Mouse (Mus musculus) mouse embryonic stem cell (cell line): Measurements from ENCODE around the gene Rnf185.

Experiments
- in situ Hi-C, 2 experiments: fragments of 300-500 bp; cut with MboI; formaldehyde crosslinking; loops; 1 replicate in 1 of 2; 3 replicates in 1 of 2; pipeline ENCODE4 v1.14.3; 2019 to 2020; ENCODE audit warnings: low sequenced_read_pairs in 2 of 2, low pct_unique_long_range_greater_than_20kb in 1 of 2, mixed read lengths in 1 of 2; ENCODE audit not compliant: unreplicated experiment in 1 of 2

The Rnf185 gene

GRCm38 (mm10) chr11:3408131-3408996, 43.8 kb downstream of the Rnf185 start:
- in situ Hi-C loops: no loop called here

- in situ Hi-C loops: no loop called here
These were observed 47.7 kb downstream of the Rnf185 start for GRCm38 (mm10) chr11:3404287-3405047.

- in situ Hi-C loops: no loop called here
These were observed 49.1 kb downstream of the Rnf185 start for GRCm38 (mm10) chr11:3403024-3403423.

- in situ Hi-C loops: no loop called here
These were observed 53.8 kb downstream of the Rnf185 start for GRCm38 (mm10) chr11:3398318-3398717.

GRCm38 (mm10) chr11:3396562-3396961, 55.6 kb downstream of the Rnf185 start:
- in situ Hi-C loops: no loop called here

GRCm38 (mm10) chr11:3396091-3396490, 56.1 kb downstream of the Rnf185 start:
- in situ Hi-C loops: no loop called here

GRCm38 (mm10) chr11:3394520-3394919, 57.6 kb downstream of the Rnf185 start:
- in situ Hi-C loops: no loop called here

GRCm38 (mm10) chr11:3392526-3392925, 59.6 kb downstream of the Rnf185 start:
- in situ Hi-C loops: no loop called here

GRCm38 (mm10) chr11:3390789-3391188, 61.4 kb downstream of the Rnf185 start:
- in situ Hi-C loops: no loop called here

- in situ Hi-C loops: no loop called here
These were observed 62.2 kb downstream of the Rnf185 start for GRCm38 (mm10) chr11:3389996-3390395.

- in situ Hi-C loops: no loop called here
These were observed 64.5 kb downstream of the Rnf185 start for GRCm38 (mm10) chr11:3387482-3388196.

- in situ Hi-C loops: no loop called here
These were observed 65.2 kb downstream of the Rnf185 start for GRCm38 (mm10) chr11:3386941-3387368.

GRCm38 (mm10) chr11:3382602-3383594, 69.3 kb downstream of the Rnf185 start:
- in situ Hi-C loops: no loop called here

GRCm38 (mm10) chr11:3381148-3381814, 70.9 kb downstream of the Rnf185 start:
- in situ Hi-C loops: no loop called here

GRCm38 (mm10) chr11:3379427-3379826, 72.7 kb downstream of the Rnf185 start:
- in situ Hi-C loops: no loop called here

GRCm38 (mm10) chr11:3374741-3375140, 77.4 kb downstream of the Rnf185 start:
- in situ Hi-C loops: no loop called here

GRCm38 (mm10) chr11:3374293-3374645, 77.9 kb downstream of the Rnf185 start:
- in situ Hi-C loops: no loop called here
